Mouse (Mus musculus): ENCODE results near the gene Drg1. TPM values are rescaled to one million over a fixed set of nuclear protein-coding genes. Genes with fewer than 3 reads are reported as not detected.
"Not testable (repeated sequence)": the region's sequence is repeated elsewhere in the genome, so short reads cannot be mapped to it uniquely, and the experiment has no call there.

Gene Drg1
- polyA plus RNA-seq, 1 experiment from 2014 or later = 88.3 TPM

- not testable (repeated sequence) for H3K4me3 ChIP-seq (ENCODE audit: inconsistent target)
Observed at GRCm38 (mm10) chr11:3178968-3179725, 87.1 kb downstream of the Drg1 start.

GRCm38 (mm10) chr11:3173425-3174318 lies 92.5 kb downstream of the Drg1 start:
- H3K79me2 ChIP-seq (ENCODE audit: inconsistent target); H3K27ac ChIP-seq; H3K4me3 ChIP-seq (ENCODE audit: inconsistent target); H3K36me3 ChIP-seq (ENCODE audit: inconsistent target): not testable (repeated sequence)
- 83% methylated on average over 9 of the region's 11 CpGs for WGBS (ENCODE audit: missing documents)

More at GRCm38 (mm10) chr11:3178968-3179725, 87.1 kb downstream of the Drg1 start:
- H3K36me3 ChIP-seq (ENCODE audit: inconsistent target); H3K27ac ChIP-seq; H3K79me2 ChIP-seq (ENCODE audit: inconsistent target): not testable (repeated sequence)
- 84% methylated on average over 5 of the region's 6 CpGs for WGBS (ENCODE audit: missing documents)

- not testable (repeated sequence) for H3K4me3 ChIP-seq (ENCODE audit: inconsistent target); H3K27ac ChIP-seq; H3K79me2 ChIP-seq (ENCODE audit: inconsistent target); H3K36me3 ChIP-seq (ENCODE audit: inconsistent target)
- WGBS (ENCODE audit: missing documents) = 41% methylated on average over 4 of the region's 6 CpGs
Observed at GRCm38 (mm10) chr11:3172526-3172925, 93.7 kb downstream of the Drg1 start.

- 66% methylated on average over 1 of the region's 1 CpGs for WGBS (ENCODE audit: missing documents)
- not testable (repeated sequence) for H3K79me2 ChIP-seq (ENCODE audit: inconsistent target); H3K4me3 ChIP-seq (ENCODE audit: inconsistent target); H3K36me3 ChIP-seq (ENCODE audit: inconsistent target); H3K27ac ChIP-seq
Observed at GRCm38 (mm10) chr11:3171931-3172330, 94.3 kb downstream of the Drg1 start.

- WGBS (ENCODE audit: missing documents) = 78% methylated on average over 2 of the region's 2 CpGs
- H3K27ac ChIP-seq; H3K36me3 ChIP-seq (ENCODE audit: inconsistent target); H3K4me3 ChIP-seq (ENCODE audit: inconsistent target); H3K79me2 ChIP-seq (ENCODE audit: inconsistent target): not testable (repeated sequence)
Observed at GRCm38 (mm10) chr11:3169042-3169441, 97.2 kb downstream of the Drg1 start.

GRCm38 (mm10) chr11:3167571-3168001 lies 98.6 kb downstream of the Drg1 start:
- not testable (repeated sequence) for H3K27ac ChIP-seq; H3K4me3 ChIP-seq (ENCODE audit: inconsistent target); H3K36me3 ChIP-seq (ENCODE audit: inconsistent target); H3K79me2 ChIP-seq (ENCODE audit: inconsistent target)
- WGBS (ENCODE audit: missing documents) = 91% methylated on average over 3 of the region's 4 CpGs

GRCm38 (mm10) chr11:3167129-3167528 lies 99.1 kb downstream of the Drg1 start:
- H3K27ac ChIP-seq; H3K4me3 ChIP-seq (ENCODE audit: inconsistent target); H3K79me2 ChIP-seq (ENCODE audit: inconsistent target); H3K36me3 ChIP-seq (ENCODE audit: inconsistent target): not testable (repeated sequence)
- WGBS (ENCODE audit: missing documents) = 100% methylated on average over 2 of the region's 4 CpGs

- H3K79me2 ChIP-seq (ENCODE audit: inconsistent target); H3K36me3 ChIP-seq (ENCODE audit: inconsistent target); H3K4me3 ChIP-seq (ENCODE audit: inconsistent target); H3K27ac ChIP-seq: not testable (repeated sequence)
Observed at GRCm38 (mm10) chr11:3166321-3166720, 99.9 kb downstream of the Drg1 start.

GRCm38 (mm10) chr11:3165210-3165782 lies 100.9 kb downstream of the Drg1 start:
- not testable (repeated sequence) for H3K79me2 ChIP-seq (ENCODE audit: inconsistent target); H3K36me3 ChIP-seq (ENCODE audit: inconsistent target); H3K27ac ChIP-seq; H3K4me3 ChIP-seq (ENCODE audit: inconsistent target)
- WGBS (ENCODE audit: missing documents) = 96% methylated on average over 1 of the region's 5 CpGs

- H3K27ac ChIP-seq; H3K79me2 ChIP-seq (ENCODE audit: inconsistent target); H3K36me3 ChIP-seq (ENCODE audit: inconsistent target); H3K4me3 ChIP-seq (ENCODE audit: inconsistent target): not testable (repeated sequence)
- WGBS (ENCODE audit: missing documents) = 100% methylated on average over 1 of the region's 3 CpGs
Observed at GRCm38 (mm10) chr11:3163661-3164060, 102.6 kb downstream of the Drg1 start.

GRCm38 (mm10) chr11:3163122-3163521 lies 103.1 kb downstream of the Drg1 start:
- 94% methylated on average over 2 of the region's 2 CpGs for WGBS (ENCODE audit: missing documents)
- not testable (repeated sequence) for H3K27ac ChIP-seq; H3K36me3 ChIP-seq (ENCODE audit: inconsistent target); H3K79me2 ChIP-seq (ENCODE audit: inconsistent target); H3K4me3 ChIP-seq (ENCODE audit: inconsistent target)

GRCm38 (mm10) chr11:3162236-3162897 lies 103.8 kb downstream of the Drg1 start:
- H3K4me3 ChIP-seq (ENCODE audit: inconsistent target); H3K27ac ChIP-seq; H3K79me2 ChIP-seq (ENCODE audit: inconsistent target); H3K36me3 ChIP-seq (ENCODE audit: inconsistent target): not testable (repeated sequence)
- 72% methylated on average over 5 of the region's 5 CpGs for WGBS (ENCODE audit: missing documents)

GRCm38 (mm10) chr11:3161370-3161769 lies 104.8 kb downstream of the Drg1 start:
- WGBS (ENCODE audit: missing documents) = 59% methylated on average over 1 of the region's 2 CpGs
- not testable (repeated sequence) for H3K36me3 ChIP-seq (ENCODE audit: inconsistent target); H3K79me2 ChIP-seq (ENCODE audit: inconsistent target); H3K27ac ChIP-seq; H3K4me3 ChIP-seq (ENCODE audit: inconsistent target)

- H3K4me3 ChIP-seq (ENCODE audit: inconsistent target); H3K27ac ChIP-seq; H3K36me3 ChIP-seq (ENCODE audit: inconsistent target); H3K79me2 ChIP-seq (ENCODE audit: inconsistent target): not testable (repeated sequence)
- 83% methylated on average over 2 of the region's 4 CpGs for WGBS (ENCODE audit: missing documents)
Observed at GRCm38 (mm10) chr11:3158800-3159199, 107.4 kb downstream of the Drg1 start.

- not testable (repeated sequence) for H3K36me3 ChIP-seq (ENCODE audit: inconsistent target); H3K27ac ChIP-seq; H3K79me2 ChIP-seq (ENCODE audit: inconsistent target); H3K4me3 ChIP-seq (ENCODE audit: inconsistent target)
- 100% methylated on average over 6 of the region's 6 CpGs for WGBS (ENCODE audit: missing documents)
Observed at GRCm38 (mm10) chr11:3157996-3158395, 108.2 kb downstream of the Drg1 start.

Measured in macrophage (primary cell).